Mouse (Mus musculus): ENCODE measurements at regions not wholly inside any gene's neighbourhood (a gene's known extent, or its start where the extent isn't known, plus 50 kb on each side); places are given as distances from the start of the nearest gene placed in this dataset.

- peaks cover 12% of the 10 kb centered on the region; the same call in 1 of the 2 replicates for H3K4me1 ChIP-seq
- no peaks in the 10 kb centered on the region for H3K27me3 ChIP-seq
- no peak overlapping the region for H3K4me2 ChIP-seq
- ATAC-seq (ENCODE audit: borderline replicate concordance, extremely low read depth, low FRiP score, low TSS enrichment) = no peak
- no peak overlapping the region for H3K9ac ChIP-seq
- H3K36me3 ChIP-seq = no peaks in the 10 kb centered on the region
- 37% methylated on average over 4 of the region's 4 CpGs for WGBS
- H3K27ac ChIP-seq = no peak overlapping the region
- H3K9me3 ChIP-seq = no peaks in the 10 kb centered on the region
- H3K4me3 ChIP-seq = no peak overlapping the region
Measured at GRCm38 (mm10) chr11:52521879-52522278, 125.7 kb downstream of the 9530068E07Rik start.

- H3K4me1 ChIP-seq = peaks cover 12% of the 10 kb centered on the region; the same call in 1 of the 2 replicates
- no peaks in the 10 kb centered on the region for H3K27me3 ChIP-seq
- no peak for ATAC-seq (ENCODE audit: borderline replicate concordance, extremely low read depth, low FRiP score, low TSS enrichment)
- no peak overlapping the region for H3K4me2 ChIP-seq
- no peaks in the 10 kb centered on the region for H3K36me3 ChIP-seq
- no peak overlapping the region for H3K9ac ChIP-seq
- H3K4me3 ChIP-seq = no peak overlapping the region
- no peaks in the 10 kb centered on the region for H3K9me3 ChIP-seq
- H3K27ac ChIP-seq = no peak overlapping the region
- 62% methylated on average over 3 of the region's 3 CpGs for WGBS
Measured at GRCm38 (mm10) chr11:52522384-52522783, 126.2 kb downstream of the 9530068E07Rik start.

- Histone ChIP-seq H3K36me3 (no peaks in the 10 kb centered on the region), H3K9ac (no peak overlapping the region), H3K4me3 (no peak overlapping the region), H3K27me3 (no peaks in the 10 kb centered on the region), H3K4me2 (no peak overlapping the region), H3K4me1 (peaks cover 12% of the 10 kb centered on the region; the same call in 1 of the 2 replicates), H3K9me3 (no peaks in the 10 kb centered on the region), H3K27ac (no peak overlapping the region)
- ATAC-seq (ENCODE audit: borderline replicate concordance, extremely low read depth, low FRiP score, low TSS enrichment) = no peak
- 64% methylated on average over 4 of the region's 4 CpGs for WGBS
Measured at GRCm38 (mm10) chr11:52523191-52523590, 127.0 kb downstream of the 9530068E07Rik start.

GRCm38 (mm10) chr11:52523671-52524070, 127.4 kb downstream of the 9530068E07Rik start:
- no peak for ATAC-seq (ENCODE audit: borderline replicate concordance, extremely low read depth, low FRiP score, low TSS enrichment)
- no peaks in the 10 kb centered on the region for H3K27me3 ChIP-seq
- H3K36me3 ChIP-seq = no peaks in the 10 kb centered on the region
- 43% methylated on average over 2 of the region's 2 CpGs for WGBS
- no peaks in the 10 kb centered on the region for H3K9me3 ChIP-seq
- no peak overlapping the region for H3K4me2 ChIP-seq
- H3K4me1 ChIP-seq = peaks cover 12% of the 10 kb centered on the region; the same call in 1 of the 2 replicates
- H3K9ac ChIP-seq = no peak overlapping the region
- no peak overlapping the region for H3K27ac ChIP-seq
- no peak overlapping the region for H3K4me3 ChIP-seq

GRCm38 (mm10) chr11:52525446-52525845, 129.2 kb downstream of the 9530068E07Rik start:
- H3K4me1 ChIP-seq = peaks cover 5% of the 10 kb centered on the region; the same call in 1 of the 2 replicates
- H3K36me3 ChIP-seq = no peaks in the 10 kb centered on the region
- no peaks in the 10 kb centered on the region for H3K9me3 ChIP-seq
- H3K9ac ChIP-seq = no peak overlapping the region
- H3K4me3 ChIP-seq = no peak overlapping the region
- no peaks in the 10 kb centered on the region for H3K27me3 ChIP-seq
- ATAC-seq (ENCODE audit: borderline replicate concordance, extremely low read depth, low FRiP score, low TSS enrichment) = no peak
- no peak overlapping the region for H3K4me2 ChIP-seq
- 59% methylated on average over 6 of the region's 6 CpGs for WGBS
- H3K27ac ChIP-seq = no peak overlapping the region

- Histone ChIP-seq H3K36me3 (no peaks in the 10 kb centered on the region), H3K4me1 (peaks cover 5% of the 10 kb centered on the region; the same call in 1 of the 2 replicates), H3K27me3 (no peaks in the 10 kb centered on the region), H3K27ac (no peak overlapping the region), H3K9me3 (no peaks in the 10 kb centered on the region), H3K4me3 (no peak overlapping the region), H3K4me2 (no peak overlapping the region), H3K9ac (no peak overlapping the region)
- ATAC-seq (ENCODE audit: borderline replicate concordance, extremely low read depth, low FRiP score, low TSS enrichment) = no peak
- 45% methylated on average over 6 of the region's 6 CpGs for WGBS
Measured at GRCm38 (mm10) chr11:52526306-52526705, 130.1 kb downstream of the 9530068E07Rik start.

GRCm38 (mm10) chr11:52533379-52533778, 137.2 kb downstream of the 9530068E07Rik start:
- Histone ChIP-seq H3K27ac (no peak overlapping the region), H3K36me3 (no peaks in the 10 kb centered on the region), H3K9me3 (no peaks in the 10 kb centered on the region), H3K4me2 (no peak overlapping the region), H3K9ac (no peak overlapping the region), H3K27me3 (no peaks in the 10 kb centered on the region), H3K4me3 (no peak overlapping the region), H3K4me1 (peaks cover 20% of the 10 kb centered on the region)
- 41% methylated on average over 5 of the region's 5 CpGs for WGBS
- no peak for ATAC-seq (ENCODE audit: borderline replicate concordance, extremely low read depth, low FRiP score, low TSS enrichment)

GRCm38 (mm10) chr11:52534586-52534985, 138.4 kb downstream of the 9530068E07Rik start:
- no peak overlapping the region for H3K4me3 ChIP-seq
- peak overlapping the region; percentile 23; the same call in 1 of the 2 replicates for H3K4me2 ChIP-seq
- no peak for ATAC-seq (ENCODE audit: borderline replicate concordance, extremely low read depth, low FRiP score, low TSS enrichment)
- H3K27me3 ChIP-seq = no peaks in the 10 kb centered on the region
- H3K9me3 ChIP-seq = no peaks in the 10 kb centered on the region
- H3K36me3 ChIP-seq = no peaks in the 10 kb centered on the region
- H3K4me1 ChIP-seq = peaks cover 20% of the 10 kb centered on the region
- H3K27ac ChIP-seq = 0 out of 2 replicates have a peak overlapping the region, but pooled peaks have one; percentile 22
- no peak overlapping the region for H3K9ac ChIP-seq
- 23% methylated on average over 13 of the region's 13 CpGs for WGBS

GRCm38 (mm10) chr11:52536211-52536610, 140.0 kb downstream of the 9530068E07Rik start:
- Histone ChIP-seq H3K9me3 (no peaks in the 10 kb centered on the region), H3K4me2 (no peak overlapping the region), H3K27ac (no peak overlapping the region), H3K9ac (no peak overlapping the region), H3K4me3 (no peak overlapping the region), H3K36me3 (no peaks in the 10 kb centered on the region), H3K27me3 (no peaks in the 10 kb centered on the region), H3K4me1 (peaks cover 20% of the 10 kb centered on the region)
- WGBS = 78% methylated on average over 2 of the region's 2 CpGs
- ATAC-seq (ENCODE audit: borderline replicate concordance, extremely low read depth, low FRiP score, low TSS enrichment) = 0 out of 2 replicates have a peak, but pooled peaks have one; percentile 3

GRCm38 (mm10) chr11:52536841-52537240, 140.6 kb downstream of the 9530068E07Rik start:
- Histone ChIP-seq H3K4me3 (no peak overlapping the region), H3K9me3 (no peaks in the 10 kb centered on the region), H3K27me3 (no peaks in the 10 kb centered on the region), H3K4me2 (no peak overlapping the region), H3K4me1 (peaks cover 20% of the 10 kb centered on the region), H3K36me3 (no peaks in the 10 kb centered on the region), H3K9ac (no peak overlapping the region), H3K27ac (no peak overlapping the region)
- no peak for ATAC-seq (ENCODE audit: borderline replicate concordance, extremely low read depth, low FRiP score, low TSS enrichment)
- WGBS = 60% methylated on average over 11 of the region's 11 CpGs

- H3K4me1 ChIP-seq = peaks cover 20% of the 10 kb centered on the region
- no peak overlapping the region for H3K27ac ChIP-seq
- H3K9me3 ChIP-seq = no peaks in the 10 kb centered on the region
- no peak overlapping the region for H3K9ac ChIP-seq
- H3K36me3 ChIP-seq = no peaks in the 10 kb centered on the region
- 58% methylated on average over 4 of the region's 4 CpGs for WGBS
- no peaks in the 10 kb centered on the region for H3K27me3 ChIP-seq
- no peak overlapping the region for H3K4me3 ChIP-seq
- ATAC-seq (ENCODE audit: borderline replicate concordance, extremely low read depth, low FRiP score, low TSS enrichment) = no peak
- H3K4me2 ChIP-seq = no peak overlapping the region
Measured at GRCm38 (mm10) chr11:52537819-52538435, 141.7 kb downstream of the 9530068E07Rik start.

- H3K4me3 ChIP-seq = no peak overlapping the region
- no peak for ATAC-seq (ENCODE audit: borderline replicate concordance, extremely low read depth, low FRiP score, low TSS enrichment)
- no peaks in the 10 kb centered on the region for H3K9me3 ChIP-seq
- H3K4me1 ChIP-seq = peaks cover 1% of the 10 kb centered on the region; the same call in 1 of the 2 replicates
- H3K27me3 ChIP-seq = no peaks in the 10 kb centered on the region
- no peak overlapping the region for H3K9ac ChIP-seq
- 62% methylated on average over 5 of the region's 5 CpGs for WGBS
- H3K36me3 ChIP-seq = no peaks in the 10 kb centered on the region
- no peak overlapping the region for H3K4me2 ChIP-seq
- H3K27ac ChIP-seq = no peak overlapping the region
Measured at GRCm38 (mm10) chr11:52541210-52541609, 145.0 kb downstream of the 9530068E07Rik start.
